Mouse (Mus musculus): ENCODE data around the gene Gm15085.
"Not testable (repeated sequence)": the region's sequence is repeated elsewhere in the genome, so short reads cannot be mapped to it uniquely, and the experiment has no call there.

Gm15085 gene

DNA sequence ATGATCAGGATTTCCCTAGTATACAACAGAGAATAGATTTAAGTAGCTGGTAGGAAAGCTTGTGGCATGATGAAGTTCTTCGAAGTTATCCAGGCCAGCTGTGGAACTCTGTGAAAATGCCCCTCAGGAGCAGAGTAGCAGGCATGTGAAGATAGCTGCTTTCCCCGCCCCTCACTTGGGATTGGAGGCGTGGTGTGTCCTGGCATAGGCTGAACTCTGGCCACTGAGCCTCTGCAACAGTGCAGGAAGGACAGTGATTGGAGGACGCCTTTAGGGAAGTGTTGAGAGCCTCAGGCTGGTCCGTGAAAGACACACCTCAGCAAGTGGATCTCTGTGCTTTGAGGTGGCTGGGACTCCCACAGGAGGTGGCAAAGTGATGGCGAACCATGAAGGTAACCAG, at the start of gene Gm15085:
TSS of gene Gm15085 (plus strand) at position 301 of the 400 bp plus-strand sequence.
- not testable (repeated sequence) for DNase-seq
